Mouse (Mus musculus) heart, postnatal 0 days (tissue): Measurements from ENCODE around the gene Rex1bd. TPM values are rescaled to one million over a fixed set of nuclear protein-coding genes. Genes with fewer than 3 reads are reported as not detected.
"Not testable (repeated sequence)": the region's sequence is repeated elsewhere in the genome, so short reads cannot be mapped to it uniquely, and the experiment has no call there.

ENCODE experiments used
- ATAC-seq: fragments of 200-750 bp; cut with Nextera tagmentation; 2 replicates; pipeline ENCODE4 v1.8.0; 2017; ENCODE audit warnings: low read depth, moderate number of reproducible peaks, moderate library complexity; ENCODE audit not compliant: insufficient read depth
- DNase-seq: peaks from one replicate; pipeline ENCODE4 v3.0.0-alpha.2; 2016; ENCODE audit warnings: low spot score
- H3K27ac ChIP-seq: fragments of 300-500 bp; sonication (generic); 2 replicates; pipeline ENCODE4 v1.5.1; 2014; ENCODE audit warnings: low read depth, mild to moderate bottlenecking
- H3K27me3 ChIP-seq: fragments of 300-500 bp; sonication (generic); 2 replicates; pipeline ENCODE4 v1.6.1; 2014; ENCODE audit warnings: low read length, mixed read lengths; ENCODE audit not compliant: control insufficient read depth, insufficient read depth
- H3K36me3 ChIP-seq: fragments of 300-500 bp; sonication (generic); replicated peaks from 2 replicates; pipeline ENCODE4 v1.6.1; 2014; ENCODE audit warnings: low read length, mixed read lengths; ENCODE audit not compliant: control insufficient read depth, insufficient read depth
- H3K4me1 ChIP-seq: fragments of 300-500 bp; sonication (generic); 2 replicates; pipeline ENCODE4 v1.6.1; 2014; ENCODE audit warnings: antibody characterized with exemption; ENCODE audit not compliant: control insufficient read depth, insufficient read depth
- H3K4me2 ChIP-seq: fragments of 300-500 bp; sonication (generic); 2 replicates; pipeline ENCODE4 v1.6.1; 2014; ENCODE audit warnings: low read depth, mild to moderate bottlenecking, low read length, moderate library complexity
- H3K4me3 ChIP-seq: fragments of 300-500 bp; sonication (generic); 2 replicates; pipeline ENCODE4 v1.5.1; 2014; ENCODE audit warnings: low read depth, low read length
- H3K9ac ChIP-seq: fragments of 300-500 bp; sonication (generic); replicated peaks from 2 replicates; pipeline ENCODE4 v1.6.1; 2014; ENCODE audit warnings: low read depth, low read length, mixed read lengths
- H3K9me3 ChIP-seq: fragments of 300-500 bp; sonication (generic); replicated peaks from 2 replicates; pipeline ENCODE4 v1.6.1; 2016; ENCODE audit warnings: low read length; ENCODE audit not compliant: control insufficient read depth
- CTCF ChIP-seq: IDR thresholded peaks from 2 replicates; pipeline ENCODE4 v1.5.1; 2016; ENCODE audit warnings: antibody characterized with exemption, control low read depth, low read depth
- EP300 ChIP-seq: IDR thresholded peaks from 2 replicates; pipeline ENCODE4 v1.6.1; 2016; ENCODE audit warnings: antibody characterized with exemption, low read depth
- WGBS: fragments of 180-500 bp; shearing (Covaris S2); extraction: QIAGEN DNeasy Blood & Tissue Kit; methylation state at CpG from one replicate; pipeline ENCODE4 v1.1.7; 2014; 5-methylcytosine and 5-hydroxymethylcytosine counted together
- polyA plus RNA-seq: library from polyadenylated mRNA; unstranded; fragments of >200 nt; fragmentation: Nextera tagmentation; extraction: Ambion mirVana; gene quantifications from 2 replicates; pipeline ENCODE4 v1.2.1, GENCODE M21; 2015
- total RNA-seq: library from RNA; depleted of rRNA; stranded (reverse); fragments of >200 nt; gene quantifications from 2 replicates; pipeline ENCODE4 v1.2.3, GENCODE M21; 2014; ENCODE audit warnings: low replicate concordance

The Rex1bd gene
- total and polyA plus RNA-seq, 2 experiments from 2014 or later = 139 to 145 TPM

DNA sequence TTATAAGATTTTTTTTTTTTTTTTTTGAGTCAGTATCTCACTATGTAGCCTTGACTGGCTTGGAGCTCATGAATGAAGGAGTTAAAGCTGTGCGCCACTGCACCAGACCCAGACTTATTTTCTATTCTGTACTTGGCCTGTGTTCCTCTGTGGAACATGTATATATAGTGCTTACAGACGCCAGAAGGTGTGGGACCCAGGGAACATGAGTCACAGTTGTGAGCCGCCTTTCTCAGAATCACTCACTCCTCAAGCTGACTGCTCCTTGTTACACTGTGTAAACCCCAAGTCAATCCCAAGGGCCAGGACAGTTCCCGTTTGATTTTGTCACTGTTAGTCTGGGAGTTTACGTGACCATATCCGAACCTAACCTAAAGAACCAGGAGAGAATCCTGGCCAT, 12.5 kb upstream of the Rex1bd start:
- no peak overlapping the region for H3K9ac ChIP-seq
- H3K4me3 ChIP-seq = no peak overlapping the region
- TF ChIP-seq EP300 (no peak), CTCF (no peak)
- H3K9me3 ChIP-seq = no peaks in the 10 kb centered on the region
- H3K36me3 ChIP-seq = peaks cover 38% of the 10 kb centered on the region
- no peak overlapping the region for H3K27ac ChIP-seq
- H3K4me1 ChIP-seq = peaks cover 12% of the 10 kb centered on the region; the same call in 1 of the 2 replicates
- no peak overlapping the region for H3K4me2 ChIP-seq
- DNase-seq (no peak), ATAC-seq (no peak)
- WGBS = 89% methylated on average over 6 of the region's 6 CpGs
- no peaks in the 10 kb centered on the region for H3K27me3 ChIP-seq

DNA sequence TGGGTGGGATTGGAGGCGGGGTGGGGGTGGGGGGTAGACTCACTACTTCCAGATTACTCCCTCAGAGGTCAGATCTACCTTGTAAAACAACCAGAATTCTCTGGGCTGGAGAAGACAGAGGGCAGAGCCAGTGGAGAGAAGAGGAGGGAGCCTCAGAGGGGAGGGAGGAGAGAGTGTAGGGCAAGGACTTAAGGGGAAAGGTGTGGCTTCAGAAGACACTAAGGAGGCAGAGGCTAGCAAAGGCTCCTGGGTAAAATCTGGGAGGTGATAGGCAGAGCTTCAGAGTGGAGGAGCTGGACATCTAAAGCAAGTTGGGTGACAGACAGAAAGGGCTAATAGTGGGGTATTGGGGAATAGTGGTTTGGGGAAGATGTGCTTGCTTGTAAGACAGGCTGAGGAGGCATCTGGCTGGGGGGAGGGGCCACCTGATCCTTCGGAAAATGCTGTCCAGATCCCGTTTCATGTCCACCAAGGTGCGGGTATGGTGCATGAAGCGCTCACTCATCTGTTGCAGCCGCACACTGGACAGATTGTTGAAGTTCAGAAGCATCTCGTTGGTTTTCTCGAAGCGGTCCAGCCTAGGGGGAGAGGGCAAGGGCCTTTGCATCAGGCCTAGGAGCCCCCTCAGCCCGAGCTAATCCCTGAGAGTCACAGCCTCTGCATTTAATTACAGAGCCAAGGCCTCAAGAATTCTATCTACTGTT, 11.5 kb upstream of the Rex1bd start:
- Histone ChIP-seq H3K4me3 (no peak overlapping the region), H3K27me3 (no peaks in the 10 kb centered on the region), H3K4me1 (0 out of 2 replicates have a peak, but pooled peaks cover 7% of the 10 kb centered on the region), H3K9ac (no peak overlapping the region), H3K4me2 (no peak overlapping the region), H3K9me3 (no peaks in the 10 kb centered on the region), H3K36me3 (peaks cover 43% of the 10 kb centered on the region), H3K27ac (no peak overlapping the region)
- no peak for TF ChIP-seq EP300
- no peak for TF ChIP-seq CTCF
- WGBS = 75% methylated on average over 10 of the region's 10 CpGs
- ATAC-seq = no peak
- no peak for DNase-seq

DNA sequence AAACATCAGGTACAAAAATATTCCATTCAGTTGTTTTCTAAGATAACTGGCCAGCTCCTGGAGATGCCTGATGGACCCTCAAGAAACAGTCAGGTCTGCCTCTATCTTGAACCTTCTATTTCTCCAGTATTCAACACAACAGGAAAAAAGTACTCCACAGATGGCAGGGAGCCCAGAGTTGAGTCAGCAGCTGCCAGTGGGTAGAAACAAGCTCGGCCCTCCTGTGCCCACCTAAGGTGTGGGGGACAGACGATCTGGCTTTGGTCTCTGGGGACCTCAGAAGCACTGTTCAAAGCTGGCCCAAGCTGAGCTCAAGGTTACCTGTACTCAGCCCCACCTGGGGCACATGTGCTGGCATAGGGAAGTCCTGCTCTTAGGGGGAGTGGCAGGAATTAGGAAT, 6.9 kb upstream of the Rex1bd start:
- H3K27ac ChIP-seq = no peak overlapping the region

DNA sequence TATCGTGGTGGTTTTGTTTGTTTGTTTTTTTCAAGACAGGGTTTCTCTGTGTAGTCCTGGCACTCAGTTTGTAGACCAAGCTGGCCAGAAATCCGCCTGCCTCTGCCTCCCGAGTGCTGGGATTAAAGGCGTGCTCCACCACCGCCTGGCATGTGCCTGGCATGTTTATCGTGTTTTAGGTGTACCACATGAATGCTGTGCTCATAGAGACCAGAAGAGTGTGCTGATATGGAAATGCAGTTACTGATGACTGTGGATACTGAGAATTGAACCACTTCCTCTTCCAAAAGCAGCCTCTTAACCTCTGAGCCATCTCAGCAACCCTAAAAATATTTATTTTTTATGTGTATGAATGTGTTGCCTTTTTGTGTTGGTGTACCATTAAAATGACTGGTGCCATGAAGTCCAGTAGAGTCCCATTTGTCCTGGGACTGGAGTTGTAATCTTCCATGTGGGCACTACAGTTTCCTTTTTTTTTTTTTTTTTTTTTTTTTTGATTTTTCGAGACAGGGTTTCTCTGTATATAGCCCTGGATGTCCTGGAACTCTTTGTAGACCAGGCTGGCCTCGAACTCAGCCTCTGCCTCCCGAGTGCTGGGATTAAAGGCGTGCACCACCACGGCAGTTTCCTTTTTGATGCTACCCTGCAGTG, 5.8 kb upstream of the Rex1bd start:
- no peak overlapping the region for H3K4me3 ChIP-seq
- DNase-seq (no peak), ATAC-seq (no peak)
- no peak overlapping the region for H3K9ac ChIP-seq
- 94% methylated on average over 11 of the region's 11 CpGs for WGBS
- H3K4me1 ChIP-seq = peaks cover 14% of the 10 kb centered on the region
- H3K4me2 ChIP-seq = no peak overlapping the region
- peaks cover 36% of the 10 kb centered on the region for H3K36me3 ChIP-seq
- H3K9me3 ChIP-seq = no peaks in the 10 kb centered on the region
- no peak overlapping the region for H3K27ac ChIP-seq
- TF ChIP-seq CTCF = no peak
- TF ChIP-seq EP300 = no peak
- no peaks in the 10 kb centered on the region for H3K27me3 ChIP-seq

More for the DNA sequence above, 6.9 kb upstream of the Rex1bd start:
- TF ChIP-seq CTCF = no peak
- no peak for TF ChIP-seq EP300
- ATAC-seq (no peak), DNase-seq (no peak)
- H3K36me3 ChIP-seq = peaks cover 34% of the 10 kb centered on the region
- H3K9ac ChIP-seq = no peak overlapping the region
- no peak overlapping the region for H3K4me3 ChIP-seq
- no peaks in the 10 kb centered on the region for H3K9me3 ChIP-seq
- WGBS = 6% methylated on average over 2 of the region's 2 CpGs
- H3K4me2 ChIP-seq = no peak overlapping the region
- peaks cover 14% of the 10 kb centered on the region for H3K4me1 ChIP-seq
- no peaks in the 10 kb centered on the region for H3K27me3 ChIP-seq

DNA sequence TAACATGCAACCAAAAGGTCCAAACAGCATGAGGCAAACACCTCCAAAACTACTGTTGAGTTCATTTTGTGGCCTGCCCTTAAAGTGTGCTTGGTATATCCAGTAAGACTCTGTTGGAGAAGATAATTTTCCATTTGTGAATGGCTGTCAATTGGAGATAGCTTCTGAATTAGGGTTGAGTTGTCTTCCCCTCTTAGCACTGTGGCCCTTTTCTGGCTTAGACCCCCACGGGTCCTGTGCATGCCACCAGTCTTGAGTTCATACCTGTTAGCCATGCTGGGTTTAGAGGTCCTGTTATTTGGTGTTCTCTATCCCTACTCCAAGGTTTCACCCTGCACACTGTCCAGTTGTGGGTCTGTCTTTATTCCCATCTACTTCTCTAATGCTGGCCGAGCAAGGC, 5.2 kb upstream of the Rex1bd start:
- DNase-seq (no peak), ATAC-seq (no peak)
- no peak overlapping the region for H3K4me3 ChIP-seq
- peaks cover 14% of the 10 kb centered on the region for H3K4me1 ChIP-seq
- no peaks in the 10 kb centered on the region for H3K27me3 ChIP-seq
- no peaks in the 10 kb centered on the region for H3K9me3 ChIP-seq
- 96% methylated on average over 2 of the region's 2 CpGs for WGBS
- H3K27ac ChIP-seq = no peak overlapping the region
- peaks cover 36% of the 10 kb centered on the region for H3K36me3 ChIP-seq
- H3K4me2 ChIP-seq = no peak overlapping the region
- no peak overlapping the region for H3K9ac ChIP-seq
- TF ChIP-seq EP300 (no peak), CTCF (no peak)

DNA sequence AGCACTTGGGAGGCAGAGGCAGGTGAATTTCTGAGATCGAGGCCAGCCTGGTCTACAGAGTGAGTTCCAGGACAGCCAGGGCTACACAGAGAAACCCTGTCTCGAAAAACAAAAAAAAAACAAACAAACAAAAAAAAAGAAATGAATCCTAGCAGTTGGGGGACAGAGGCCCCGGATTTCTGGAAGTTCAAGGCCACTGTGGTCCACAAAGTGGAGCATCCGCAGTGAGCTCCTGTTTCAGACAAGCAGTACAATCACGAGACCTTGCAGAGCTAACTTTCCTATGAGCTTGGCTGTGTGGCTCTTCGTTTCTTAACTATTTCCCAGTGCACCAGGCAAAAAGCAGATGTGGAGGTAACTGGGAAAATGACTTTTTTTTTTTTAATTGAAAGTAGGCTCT, 4.6 kb upstream of the Rex1bd start:
- peak overlapping the region; percentile 96 for H3K27ac ChIP-seq
- ATAC-seq = not testable (repeated sequence)

More for the DNA sequence above, 4.6 kb upstream of the Rex1bd start:
- Histone ChIP-seq H3K4me2 (peak overlapping the region; percentile 99), H3K4me3 (peak overlapping the region; percentile 76), H3K4me1 (peaks cover 14% of the 10 kb centered on the region), H3K36me3 (peaks cover 34% of the 10 kb centered on the region)
- not testable (repeated sequence) for H3K27me3 ChIP-seq, DNase-seq, H3K9ac ChIP-seq, H3K9me3 ChIP-seq
- 79% methylated on average over 6 of the region's 6 CpGs for WGBS
